Mouse (Mus musculus) myocyte (in vitro differentiated cells): ENCODE results near the gene Gpc6. TPM values are rescaled to one million over a fixed set of nuclear protein-coding genes. Genes with fewer than 3 reads are reported as not detected.
A peak's percentile ranks its signal among the peaks of the same experiment; 100 is the strongest.

ENCODE experiments used
- H3K27me3 ChIP-seq: one replicate; pipeline ENCODE4 v1.6.1; 2011; ENCODE audit not compliant: control insufficient read depth, insufficient read depth, insufficient read length
- H3K36me3 ChIP-seq: one replicate; pipeline ENCODE4 v1.6.1; 2011; ENCODE audit not compliant: control insufficient read depth, insufficient read depth
- H3K4me2 ChIP-seq: one replicate; pipeline ENCODE4 v1.6.1; 2011; ENCODE audit warnings: low read depth, control low read depth
- H3K4me3 ChIP-seq: one replicate; pipeline ENCODE4 v1.5.1; 2011; ENCODE audit warnings: mild to moderate bottlenecking, control low read depth, moderate library complexity
- H3K79me2 ChIP-seq: one replicate; pipeline ENCODE4 v1.6.1; 2011; ENCODE audit not compliant: control insufficient read depth, insufficient read depth
- H3ac ChIP-seq: one replicate; pipeline ENCODE4 v1.6.1; 2011; ENCODE audit not compliant: control insufficient read depth, insufficient read length
- CEBPB ChIP-seq: IDR thresholded peaks from 2 replicates; pipeline ENCODE4 v1.6.1; 2011; ENCODE audit warnings: mild to moderate bottlenecking, moderate library complexity; ENCODE audit not compliant: poor library complexity, insufficient read depth, severe bottlenecking
- E2F4 ChIP-seq: IDR thresholded peaks from one replicate; pipeline ENCODE4 v1.6.1; 2011; ENCODE audit warnings: mild to moderate bottlenecking, control low read depth, moderate library complexity; ENCODE audit not compliant: insufficient read depth
- MAX ChIP-seq: IDR thresholded peaks from one replicate; pipeline ENCODE4 v1.6.1; 2011; ENCODE audit warnings: low read depth, mild to moderate bottlenecking, control low read depth
- MYOD1 ChIP-seq, 3 experiments: IDR thresholded peaks; one replicate each; pipeline ENCODE4 v1.6.1; 2011; ENCODE audit warnings: control low read depth in 2 of 3, low read depth in 2 of 3, mild to moderate bottlenecking in 2 of 3, moderate library complexity in 1 of 3; ENCODE audit not compliant: insufficient read length in 2 of 3, control insufficient read depth in 1 of 3
- MYOG ChIP-seq, 3 experiments: IDR thresholded peaks; one replicate each; pipeline ENCODE4 v1.6.1; 2011; ENCODE audit warnings: control low read depth in 2 of 3, low read depth in 2 of 3, mild to moderate bottlenecking in 2 of 3; ENCODE audit not compliant: insufficient read length in 2 of 3, control insufficient read depth in 1 of 3, insufficient read depth in 1 of 3
- POLR2A ChIP-seq: IDR thresholded peaks from one replicate; pipeline ENCODE4 v1.6.1; 2011; ENCODE audit warnings: low read depth, mild to moderate bottlenecking, control low read depth, moderate library complexity; ENCODE audit not compliant: insufficient read length
- POLR2AphosphoS2 ChIP-seq: IDR thresholded peaks from one replicate; pipeline ENCODE4 v1.6.1; 2011; ENCODE audit warnings: low read depth, control low read depth; ENCODE audit not compliant: insufficient read length
- REST ChIP-seq: IDR thresholded peaks from one replicate; pipeline ENCODE4 v1.6.1; 2011; ENCODE audit warnings: mild to moderate bottlenecking, control low read depth, moderate library complexity; ENCODE audit not compliant: insufficient read depth, insufficient read length
- SRF ChIP-seq: IDR thresholded peaks from one replicate; pipeline ENCODE4 v1.6.1; 2011; ENCODE audit warnings: low read depth; ENCODE audit not compliant: control insufficient read depth, insufficient read length
- TCF12 ChIP-seq: IDR thresholded peaks from one replicate; pipeline ENCODE4 v1.6.1; 2011; ENCODE audit warnings: mild to moderate bottlenecking, control low read depth; ENCODE audit not compliant: poor library complexity, insufficient read depth, severe bottlenecking
- TCF3 ChIP-seq: IDR thresholded peaks from one replicate; pipeline ENCODE4 v1.6.1; 2011; ENCODE audit warnings: low read depth, control low read depth; ENCODE audit not compliant: insufficient read length
- USF1 ChIP-seq: IDR thresholded peaks from one replicate; pipeline ENCODE4 v1.6.1; 2011; ENCODE audit warnings: low read depth, mild to moderate bottlenecking, control low read depth, moderate library complexity
- polyA plus RNA-seq: library from polyadenylated mRNA; unstranded; fragments of >200 nt; fragmentation: generic; extraction: Trizol; gene quantifications from one replicate; pipeline ENCODE4 v1.2.1, GENCODE M21; 2012; ENCODE audit warnings: missing spikeins

The Gpc6 gene
- polyA plus RNA-seq, 1 experiment, result 5.0 TPM

DNA sequence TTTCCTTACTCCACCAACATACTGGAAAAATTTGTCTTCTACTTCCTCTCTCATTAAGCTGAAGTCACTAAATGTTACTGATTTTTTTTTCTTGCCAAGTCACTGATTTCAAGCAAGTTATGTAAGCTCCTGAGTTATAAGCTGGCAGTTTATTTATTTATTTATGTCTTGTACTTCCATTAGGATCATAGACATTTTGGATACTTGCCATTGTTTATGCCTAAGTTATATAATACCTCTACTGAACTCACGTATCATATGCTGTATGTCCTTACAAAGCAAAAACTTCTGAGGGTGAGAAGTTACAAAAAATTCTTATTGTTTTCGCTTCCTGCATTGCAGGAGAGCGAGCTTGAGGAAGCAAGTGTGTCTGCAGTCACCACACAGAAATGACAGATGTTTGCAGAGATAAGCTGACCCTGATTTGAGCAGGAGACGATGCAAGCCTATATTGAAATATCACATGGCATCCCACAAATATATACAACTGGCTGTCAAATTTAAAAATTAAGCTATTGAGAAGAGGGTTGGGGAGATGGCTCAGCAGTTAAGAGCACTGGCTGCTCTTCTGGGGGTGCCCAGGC is 1020.9 kb downstream of the Gpc6 start:
- Histone ChIP-seq H3K36me3 (no peaks in the 10 kb centered on the region), H3K27me3 (no peaks in the 10 kb centered on the region), H3ac (no peak overlapping the region), H3K4me2 (no peak overlapping the region), H3K4me3 (no peak overlapping the region), H3K79me2 (no peaks in the 10 kb centered on the region)
- TF ChIP-seq CEBPB (no peak), TCF3 (no peak), SRF (no peak), MYOD1 (IDR thresholded peaks at IDR 0.05; ENCODE audit: control insufficient read depth in 1 of 3, insufficient read length in 2 of 3, low read depth in 2 of 3) (no peak), E2F4 (no peak), TCF12 (no peak), REST (no peak), POLR2AphosphoS2 (no peak), MAX (no peak), USF1 (no peak), POLR2A (no peak), MYOG (IDR thresholded peaks at IDR 0.05; ENCODE audit: control insufficient read depth in 1 of 3, insufficient read depth in 1 of 3, insufficient read length in 2 of 3, low read depth in 2 of 3) (no peak)

- Histone ChIP-seq H3K4me2 (no peak overlapping the region), H3K27me3 (no peaks in the 10 kb centered on the region), H3K79me2 (no peaks in the 10 kb centered on the region), H3K36me3 (no peaks in the 10 kb centered on the region), H3ac (no peak overlapping the region), H3K4me3 (no peak overlapping the region)
- TF ChIP-seq MYOD1 (IDR thresholded peaks at IDR 0.05; ENCODE audit: control insufficient read depth in 1 of 3, insufficient read length in 2 of 3, low read depth in 2 of 3), result peak in 1 of 3 experiments; percentile 22
- TF ChIP-seq E2F4, result no peak
Measured at GRCm38 (mm10) chr14:117951265-117951664, 1026.2 kb downstream of the Gpc6 start.

DNA sequence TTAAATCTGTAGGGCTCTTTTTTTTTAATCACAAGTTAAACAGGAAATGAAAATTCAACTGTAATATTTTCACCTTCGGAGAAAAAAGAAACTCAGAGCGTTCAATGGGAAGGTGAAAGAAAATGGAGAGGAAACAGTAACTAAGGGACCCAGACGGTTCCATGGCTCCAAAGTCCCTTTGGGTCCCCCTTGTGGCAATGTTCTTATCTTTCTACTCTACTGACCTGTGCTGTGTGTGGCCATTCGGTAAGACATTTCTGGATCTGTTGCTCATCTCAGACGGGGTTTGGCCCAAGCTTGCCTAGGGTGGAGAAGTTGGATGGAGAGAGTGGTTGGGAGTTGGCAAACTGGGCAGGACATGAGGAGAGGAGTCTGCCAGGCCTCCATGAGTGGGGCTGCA is 1026.6 kb downstream of the Gpc6 start:
- H3K36me3 ChIP-seq, result no peaks in the 10 kb centered on the region
- H3K4me3 ChIP-seq, result no peak overlapping the region
- no peaks in the 10 kb centered on the region for H3K27me3 ChIP-seq
- TF ChIP-seq SRF (no peak), POLR2A (no peak), REST (no peak), TCF12 (no peak)
- H3K79me2 ChIP-seq, result no peaks in the 10 kb centered on the region
- H3ac ChIP-seq, result no peak overlapping the region
- no peak overlapping the region for H3K4me2 ChIP-seq

GRCm38 (mm10) chr14:117956051-117956450 is 1030.9 kb downstream of the Gpc6 start:
- Histone ChIP-seq H3K4me3 (no peak overlapping the region), H3K36me3 (no peaks in the 10 kb centered on the region), H3K79me2 (no peaks in the 10 kb centered on the region), H3ac (no peak overlapping the region), H3K4me2 (no peak overlapping the region), H3K27me3 (no peaks in the 10 kb centered on the region)
- no peak for TF ChIP-seq CEBPB

DNA sequence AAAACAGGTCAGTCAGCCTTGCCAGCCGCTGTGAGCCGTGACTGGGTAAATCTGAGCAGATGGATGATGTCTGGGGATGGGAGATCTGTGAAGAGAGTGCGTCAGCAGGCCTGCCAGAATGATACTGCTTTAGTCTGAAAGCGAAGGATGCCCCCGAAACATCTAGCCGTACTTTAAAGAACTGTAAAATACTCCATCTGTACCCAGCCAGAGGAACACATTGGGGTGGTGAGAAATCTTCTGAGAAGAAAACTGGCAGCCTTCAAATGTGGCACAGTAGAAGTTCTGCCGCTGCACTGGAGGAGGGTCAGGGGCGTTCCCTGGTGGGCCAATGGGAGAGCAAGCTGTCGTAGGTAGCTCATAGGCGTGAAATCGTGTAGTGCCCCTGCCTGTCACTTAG is 1033.3 kb downstream of the Gpc6 start:
- H3K4me3 ChIP-seq, result no peak overlapping the region
- H3K36me3 ChIP-seq, result no peaks in the 10 kb centered on the region
- H3K79me2 ChIP-seq, result no peaks in the 10 kb centered on the region
- no peak overlapping the region for H3K4me2 ChIP-seq
- TF ChIP-seq SRF, result no peak
- no peak overlapping the region for H3ac ChIP-seq
- no peaks in the 10 kb centered on the region for H3K27me3 ChIP-seq

DNA sequence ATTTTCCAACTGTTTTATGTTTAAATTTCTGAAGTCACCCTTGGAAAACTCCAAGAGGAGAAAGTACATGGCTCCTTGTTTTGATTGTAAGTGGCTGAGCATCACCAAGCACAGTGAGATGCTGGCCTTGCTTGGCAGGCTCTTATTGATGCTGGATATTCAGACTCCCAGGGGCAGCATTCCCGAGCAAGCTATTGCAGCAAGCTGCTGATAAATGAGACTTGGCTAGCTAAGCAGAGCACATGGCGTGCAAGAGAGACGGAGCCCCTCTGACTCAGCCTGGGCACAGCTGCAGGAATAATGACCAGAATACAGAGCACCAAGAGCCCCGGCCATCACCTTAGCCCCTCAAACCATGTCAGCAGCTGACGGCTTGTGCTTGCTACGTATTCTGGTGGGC is 1036.2 kb downstream of the Gpc6 start:
- Histone ChIP-seq H3K4me3 (no peak overlapping the region), H3K4me2 (no peak overlapping the region), H3K36me3 (no peaks in the 10 kb centered on the region), H3K27me3 (no peaks in the 10 kb centered on the region), H3K79me2 (no peaks in the 10 kb centered on the region), H3ac (no peak overlapping the region)
- no peak for TF ChIP-seq MAX
- TF ChIP-seq REST, result no peak
- TF ChIP-seq MYOG (IDR thresholded peaks at IDR 0.05; ENCODE audit: control insufficient read depth in 1 of 3, insufficient read depth in 1 of 3, insufficient read length in 2 of 3, low read depth in 2 of 3), result no peak
- no peak for TF ChIP-seq CEBPB
- no peak for TF ChIP-seq E2F4
- TF ChIP-seq TCF3, result no peak
- no peak for TF ChIP-seq SRF
- no peak for TF ChIP-seq MYOD1 (IDR thresholded peaks at IDR 0.05; ENCODE audit: control insufficient read depth in 1 of 3, insufficient read length in 2 of 3, low read depth in 2 of 3)
- TF ChIP-seq TCF12, result no peak
